Mouse (Mus musculus) liver, embryonic 15.5 days (tissue): ENCODE data around the gene Samd13. TPM values are rescaled to one million over a fixed set of nuclear protein-coding genes. Genes with fewer than 3 reads are reported as not detected.
A peak's percentile ranks its signal among the peaks of the same experiment; 100 is the strongest.

Experiments
- ATAC-seq: fragments of 200-750 bp; cut with Nextera tagmentation; 2 replicates; pipeline ENCODE4 v1.8.0; 2017; ENCODE audit warnings: moderate number of reproducible peaks, mild to moderate bottlenecking, moderate library complexity; ENCODE audit not compliant: insufficient read depth
- H3K27ac ChIP-seq: fragments of 300-500 bp; sonication (generic); replicated peaks from 2 replicates; pipeline ENCODE4 v1.5.1; 2015; ENCODE audit warnings: mild to moderate bottlenecking, inconsistent platforms
- H3K27me3 ChIP-seq: fragments of 300-500 bp; sonication (generic); 2 replicates; pipeline ENCODE4 v1.6.1; 2015; ENCODE audit warnings: mild to moderate bottlenecking, inconsistent platforms
- H3K36me3 ChIP-seq: fragments of 300-500 bp; sonication (generic); replicated peaks from 2 replicates; pipeline ENCODE4 v1.6.1; 2015; ENCODE audit warnings: moderate library complexity, mild to moderate bottlenecking, inconsistent platforms
- H3K4me1 ChIP-seq: fragments of 300-500 bp; sonication (generic); replicated peaks from 2 replicates; pipeline ENCODE4 v1.6.1; 2015; ENCODE audit warnings: inconsistent platforms
- H3K4me2 ChIP-seq: fragments of 300-500 bp; sonication (generic); 2 replicates; pipeline ENCODE4 v1.6.1; 2015; ENCODE audit warnings: moderate library complexity, mild to moderate bottlenecking, inconsistent platforms
- H3K4me3 ChIP-seq: fragments of 300-500 bp; sonication (generic); replicated peaks from 2 replicates; pipeline ENCODE4 v1.5.1; 2015; ENCODE audit warnings: mild to moderate bottlenecking, inconsistent platforms
- H3K9ac ChIP-seq: fragments of 300-500 bp; sonication (generic); 2 replicates; pipeline ENCODE4 v1.6.1; 2015; ENCODE audit warnings: moderate library complexity, mild to moderate bottlenecking, inconsistent platforms
- H3K9me3 ChIP-seq: fragments of 300-500 bp; sonication (generic); replicated peaks from 2 replicates; pipeline ENCODE4 v1.6.1; 2016; ENCODE audit warnings: inconsistent platforms
- WGBS: fragments of 180-500 bp; shearing (Covaris S2); methylation state at CpG from one replicate; pipeline ENCODE4 v1.1.7; 2015; ENCODE audit warnings: mixed read lengths; ENCODE audit not compliant: insufficient replicate concordance; 5-methylcytosine and 5-hydroxymethylcytosine counted together
- polyA plus RNA-seq: library from polyadenylated mRNA; unstranded; fragments of >200 nt; fragmentation: Nextera tagmentation; extraction: Ambion mirVana; gene quantifications from 2 replicates; pipeline ENCODE4 v1.2.1, GENCODE M21; 2015

Gene Samd13
- polyA plus RNA-seq = 0.33 and 0.45 TPM in 2 replicates

- WGBS = 4% methylated on average over 50 of the region's 50 CpGs
- peak; percentile 34; the same call in 1 of the 2 replicates for ATAC-seq
- peaks cover 29% of the 10 kb centered on the region for H3K4me1 ChIP-seq
- H3K4me3 ChIP-seq = peak within 1 kb of the TSS; percentile 53
- peak within 1 kb of the TSS; percentile 33; the same call in 1 of the 2 replicates for H3K9ac ChIP-seq
- peak within 1 kb of the TSS; percentile 78 for H3K4me2 ChIP-seq
- H3K9me3 ChIP-seq = no peaks in the 10 kb centered on the region
- no peaks in the 10 kb centered on the region for H3K36me3 ChIP-seq
- peaks cover 26% of the 10 kb centered on the region for H3K27me3 ChIP-seq
- no peak within 1 kb of the TSS for H3K27ac ChIP-seq
Observed at GRCm38 (mm10) chr3:146684811-146685675, at the start of gene Samd13. Samd13 (minus strand) TSS chr3:146685592.

DNA sequence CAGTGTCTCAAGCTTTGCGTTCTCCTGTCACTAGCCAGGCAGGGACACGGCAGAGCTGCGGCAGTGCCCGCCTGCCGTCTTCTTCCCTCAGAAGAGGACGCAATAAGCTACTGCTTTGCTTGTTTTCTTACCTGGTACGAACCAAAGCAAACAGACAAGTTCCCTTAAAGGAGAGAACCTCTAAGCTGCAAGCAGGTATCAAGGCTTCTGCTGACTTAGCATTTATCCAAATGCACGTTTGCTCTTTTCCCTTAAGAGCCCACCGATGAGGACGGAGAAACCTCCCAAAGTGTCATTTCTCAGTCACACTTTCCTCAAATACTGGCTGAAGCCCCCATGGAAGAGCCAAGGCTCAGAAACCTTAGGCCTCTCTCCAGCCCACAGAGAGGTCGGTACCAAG, 46.1 kb upstream of the Samd13 start:
- Histone ChIP-seq H3K9ac (no peak overlapping the region), H3K27me3 (no peaks in the 10 kb centered on the region), H3K4me3 (no peak overlapping the region), H3K9me3 (no peaks in the 10 kb centered on the region), H3K27ac (no peak overlapping the region), H3K4me1 (peaks cover 16% of the 10 kb centered on the region), H3K36me3 (peaks cover 9% of the 10 kb centered on the region; the same call in 1 of the 2 replicates), H3K4me2 (no peak overlapping the region)
- WGBS = 80% methylated on average over 11 of the region's 11 CpGs
- no peak for ATAC-seq

DNA sequence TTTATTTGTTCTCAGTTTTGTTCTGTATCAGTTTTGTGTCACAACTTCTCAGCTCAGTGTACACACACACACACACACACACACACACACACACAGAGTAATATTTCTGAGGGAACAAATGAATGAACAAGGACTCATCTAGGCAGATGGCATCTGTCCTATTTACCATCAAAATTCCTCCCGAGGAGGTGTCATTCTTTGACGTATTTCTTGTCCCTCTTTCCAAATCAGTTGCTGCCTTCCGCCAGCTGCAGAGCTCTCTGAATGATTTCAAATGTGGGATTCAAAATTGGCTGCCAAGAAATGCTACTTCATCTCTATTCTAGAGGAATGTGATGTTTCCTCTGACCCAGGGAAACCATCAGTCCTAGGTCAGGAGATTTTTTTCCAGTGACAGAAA, 37.6 kb upstream of the Samd13 start:
- no peak overlapping the region for H3K4me2 ChIP-seq
- no peak overlapping the region for H3K4me3 ChIP-seq
- no peak for ATAC-seq
- H3K27ac ChIP-seq = no peak overlapping the region
- peaks cover 9% of the 10 kb centered on the region; the same call in 1 of the 2 replicates for H3K36me3 ChIP-seq
- H3K4me1 ChIP-seq = no peaks in the 10 kb centered on the region
- H3K9me3 ChIP-seq = no peaks in the 10 kb centered on the region
- no peaks in the 10 kb centered on the region for H3K27me3 ChIP-seq
- 56% methylated on average over 3 of the region's 3 CpGs for WGBS
- no peak overlapping the region for H3K9ac ChIP-seq

DNA sequence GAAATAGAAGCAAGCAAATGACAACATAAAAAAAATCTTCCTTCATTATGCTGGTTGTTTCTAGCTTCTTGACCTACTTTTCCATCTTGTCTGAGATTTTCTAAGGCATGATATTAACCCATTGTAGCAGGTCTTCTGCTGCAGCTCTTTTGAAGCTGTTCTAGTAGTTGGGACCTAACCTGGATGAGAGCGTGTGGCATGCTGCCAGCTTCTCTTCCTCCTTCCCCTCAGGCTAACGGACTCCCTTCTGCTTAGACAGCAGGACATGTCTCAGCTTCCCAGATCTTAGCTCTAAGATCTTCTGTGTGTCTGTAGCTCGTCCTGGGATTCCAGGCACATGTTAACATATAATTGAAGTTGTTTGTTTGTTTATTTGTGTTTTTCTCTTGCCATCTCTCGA, 34.3 kb upstream of the Samd13 start:
- Histone ChIP-seq H3K4me3 (no peak overlapping the region), H3K27ac (no peak overlapping the region), H3K4me2 (no peak overlapping the region), H3K4me1 (no peaks in the 10 kb centered on the region), H3K9ac (no peak overlapping the region), H3K9me3 (no peaks in the 10 kb centered on the region), H3K36me3 (no peaks in the 10 kb centered on the region), H3K27me3 (no peaks in the 10 kb centered on the region)
- no peak for ATAC-seq
- WGBS = 43% methylated on average over 4 of the region's 4 CpGs

DNA sequence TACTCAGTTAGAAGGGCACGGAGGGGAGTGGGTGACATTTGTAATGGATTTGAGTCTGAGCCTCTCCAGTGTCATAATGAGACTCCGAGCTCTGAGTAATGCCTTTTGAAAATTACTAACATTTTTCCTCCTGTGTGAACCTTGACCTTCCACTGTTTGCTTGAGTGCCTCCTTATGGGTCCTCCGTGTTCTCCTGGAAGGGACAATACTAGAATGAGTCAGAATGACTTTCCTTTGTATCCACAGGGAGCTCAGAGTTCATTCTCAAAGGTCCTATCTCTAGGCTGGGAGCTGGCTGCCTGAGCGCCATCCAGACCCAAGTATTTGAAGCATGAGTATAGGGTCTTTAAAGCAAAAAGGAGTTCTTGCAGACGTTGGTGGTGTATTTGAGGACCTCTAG, 32.9 kb upstream of the Samd13 start:
- Histone ChIP-seq H3K9me3 (no peaks in the 10 kb centered on the region), H3K4me1 (no peaks in the 10 kb centered on the region), H3K4me3 (no peak overlapping the region), H3K4me2 (no peak overlapping the region), H3K27me3 (no peaks in the 10 kb centered on the region), H3K36me3 (no peaks in the 10 kb centered on the region), H3K9ac (no peak overlapping the region), H3K27ac (no peak overlapping the region)
- ATAC-seq = no peak
- WGBS = 60% methylated on average over 5 of the region's 5 CpGs

DNA sequence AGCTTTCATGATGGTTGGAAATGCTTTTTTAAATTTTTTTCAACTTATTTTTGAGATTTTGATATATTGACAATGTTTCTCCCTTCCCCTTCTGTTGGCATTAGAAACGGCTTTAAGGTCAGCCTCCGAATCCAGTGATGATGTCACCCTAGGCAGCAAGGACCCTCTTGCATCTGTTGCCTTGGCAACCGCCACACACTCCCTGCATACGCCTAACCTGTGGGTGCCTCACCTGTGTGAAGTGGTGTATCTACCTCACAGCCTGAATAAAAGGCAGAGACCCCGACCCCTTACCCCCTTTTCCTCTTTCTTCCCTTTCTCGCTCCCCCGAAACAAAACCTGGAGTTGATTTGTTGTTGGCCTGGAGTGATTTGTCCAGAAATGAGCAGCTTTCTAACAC, 26.9 kb upstream of the Samd13 start:
- H3K9ac ChIP-seq = no peak overlapping the region
- no peaks in the 10 kb centered on the region for H3K36me3 ChIP-seq
- H3K4me3 ChIP-seq = no peak overlapping the region
- WGBS = 59% methylated on average over 7 of the region's 7 CpGs
- no peak overlapping the region for H3K4me2 ChIP-seq
- no peaks in the 10 kb centered on the region for H3K27me3 ChIP-seq
- H3K27ac ChIP-seq = no peak overlapping the region
- H3K4me1 ChIP-seq = no peaks in the 10 kb centered on the region
- ATAC-seq = no peak
- H3K9me3 ChIP-seq = no peaks in the 10 kb centered on the region

DNA sequence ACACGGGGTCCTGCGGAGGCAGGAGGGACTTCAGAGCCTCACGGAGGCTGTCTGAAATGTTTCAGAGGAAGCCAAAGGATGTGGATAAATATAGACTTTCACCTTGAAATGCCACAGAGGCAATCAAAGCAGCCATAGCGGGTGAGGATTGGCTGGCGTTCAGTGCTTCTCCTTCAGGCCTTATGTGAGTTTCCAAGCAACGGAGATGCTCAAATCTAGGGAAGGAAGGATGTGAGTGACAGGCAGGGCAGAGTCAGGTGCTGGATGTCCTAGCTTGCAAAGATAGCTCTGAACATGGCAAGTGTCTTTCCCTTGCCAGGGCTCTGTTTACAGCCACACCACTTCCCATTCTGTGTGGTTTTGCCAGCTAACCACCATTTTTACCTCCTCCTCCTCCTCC, 26.2 kb upstream of the Samd13 start:
- Histone ChIP-seq H3K4me1 (no peaks in the 10 kb centered on the region), H3K9ac (no peak overlapping the region), H3K4me2 (no peak overlapping the region), H3K9me3 (no peaks in the 10 kb centered on the region), H3K27ac (no peak overlapping the region), H3K4me3 (no peak overlapping the region), H3K36me3 (no peaks in the 10 kb centered on the region), H3K27me3 (no peaks in the 10 kb centered on the region)
- WGBS = 41% methylated on average over 6 of the region's 6 CpGs
- ATAC-seq = no peak

GRCm38 (mm10) chr3:146711084-146711483, 25.7 kb upstream of the Samd13 start:
- Histone ChIP-seq H3K27ac (no peak overlapping the region), H3K27me3 (no peaks in the 10 kb centered on the region), H3K4me1 (no peaks in the 10 kb centered on the region), H3K4me3 (no peak overlapping the region), H3K9ac (no peak overlapping the region), H3K4me2 (no peak overlapping the region), H3K9me3 (no peaks in the 10 kb centered on the region), H3K36me3 (no peaks in the 10 kb centered on the region)
- WGBS = 73% methylated on average over 7 of the region's 7 CpGs
- ATAC-seq = no peak

GRCm38 (mm10) chr3:146709086-146709485, 23.7 kb upstream of the Samd13 start:
- no peak overlapping the region for H3K4me2 ChIP-seq
- no peaks in the 10 kb centered on the region for H3K4me1 ChIP-seq
- no peaks in the 10 kb centered on the region for H3K36me3 ChIP-seq
- no peak for ATAC-seq
- 0 out of 2 replicates have a peak overlapping the region, but pooled peaks have one; percentile 1 for H3K27ac ChIP-seq
- 61% methylated on average over 1 of the region's 1 CpGs for WGBS
- no peak overlapping the region for H3K4me3 ChIP-seq
- H3K9me3 ChIP-seq = no peaks in the 10 kb centered on the region
- H3K27me3 ChIP-seq = no peaks in the 10 kb centered on the region
- H3K9ac ChIP-seq = no peak overlapping the region

- peak; percentile 71 for ATAC-seq
- 50% methylated on average over 3 of the region's 3 CpGs for WGBS
Observed at GRCm38 (mm10) chr3:146708381-146708780, 23.0 kb upstream of the Samd13 start.

GRCm38 (mm10) chr3:146704099-146704498, 18.7 kb upstream of the Samd13 start:
- no peak overlapping the region for H3K4me2 ChIP-seq
- no peak overlapping the region for H3K4me3 ChIP-seq
- H3K4me1 ChIP-seq = peaks cover 17% of the 10 kb centered on the region
- WGBS = 71% methylated on average over 4 of the region's 4 CpGs
- H3K36me3 ChIP-seq = no peaks in the 10 kb centered on the region
- no peaks in the 10 kb centered on the region for H3K27me3 ChIP-seq
- H3K9ac ChIP-seq = no peak overlapping the region
- no peak for ATAC-seq
- no peaks in the 10 kb centered on the region for H3K9me3 ChIP-seq
- no peak overlapping the region for H3K27ac ChIP-seq

More at GRCm38 (mm10) chr3:146708381-146708780, 23.0 kb upstream of the Samd13 start:
- Histone ChIP-seq H3K4me2 (no peak overlapping the region), H3K4me1 (no peaks in the 10 kb centered on the region), H3K27ac (0 out of 2 replicates have a peak overlapping the region, but pooled peaks have one; percentile 1), H3K9ac (no peak overlapping the region), H3K27me3 (no peaks in the 10 kb centered on the region), H3K4me3 (no peak overlapping the region), H3K9me3 (no peaks in the 10 kb centered on the region), H3K36me3 (no peaks in the 10 kb centered on the region)
